10 mouse cellular contexts compared by ENCODE assay signal in genomic region chr19:57357811-57358210, GRCm38 (mm10). TPM values are rescaled to one million over a fixed set of nuclear protein-coding genes. Genes with fewer than 3 reads are reported as not detected.
A peak's percentile ranks its signal among the peaks of the same experiment; 100 is the strongest.
DNase-seq lines count a peak whose midpoint lies in the region; ATAC-seq and TF ChIP-seq lines count a peak whose summit lies in the region.
"Had no signal": no experiment of that assay in that cellular context is flagged by ENCODE, and none has a peak within 500 bp of the region (broad histone marks: within the 10 kb centered on the region; RNA-seq: fewer than 3 reads in every experiment).

No protein-coding gene starts in this region.

- intact Hi-C loops in left cerebral cortex, adult 2 months (cut with DNase I) = no loop called here
- intact Hi-C loops in left cerebral cortex, postnatal 25 days (cut with DNase I) = no loop called here

- no peak overlapping the region for H3K9ac ChIP-seq in forebrain, postnatal 0 days
- no peak overlapping the region for H3K9ac ChIP-seq in forebrain, embryonic 15.5 days (replicated peaks)
- peak overlapping the region; percentile 58 for H3K9ac ChIP-seq in liver, embryonic 16.5 days (ENCODE audit: low read depth, low read length)

- H3K36me3 ChIP-seq in forebrain, postnatal 0 days (ENCODE audit: insufficient read depth) = no peaks in the 10 kb centered on the region
- H3K36me3 ChIP-seq in forebrain, embryonic 15.5 days = no peaks in the 10 kb centered on the region
- no peaks in the 10 kb centered on the region for H3K36me3 ChIP-seq in liver, embryonic 16.5 days (ENCODE audit: control insufficient read depth, insufficient read depth)

- H3K9me3 ChIP-seq in forebrain, postnatal 0 days (ENCODE audit: low read length) = no peaks in the 10 kb centered on the region
- H3K9me3 ChIP-seq in forebrain, embryonic 15.5 days = no peaks in the 10 kb centered on the region
- no peaks in the 10 kb centered on the region for H3K9me3 ChIP-seq in liver, embryonic 16.5 days (replicated peaks; ENCODE audit: control insufficient read depth, low read length)

- no peak for ATAC-seq in forebrain, postnatal 0 days
- ATAC-seq in forebrain, embryonic 15.5 days (replicated peaks) = no peak
- ATAC-seq in liver, embryonic 16.5 days (ENCODE audit: low read depth) = no peak
- ATAC-seq: hindbrain, embryonic 16.5 days had no signal

- WGBS in forebrain, postnatal 0 days = 89% methylated on average over 5 of the region's 5 CpGs
- WGBS in forebrain, embryonic 15.5 days = 90% methylated on average over 5 of the region's 5 CpGs
- WGBS in liver, embryonic 16.5 days (ENCODE audit: insufficient replicate concordance) = 74% methylated on average over 5 of the region's 5 CpGs

- peak overlapping the region; percentile 35; the same call in 1 of the 2 replicates for H3K27ac ChIP-seq in forebrain, postnatal 0 days (ENCODE audit: low read depth, low read length)
- no peak overlapping the region for H3K27ac ChIP-seq in forebrain, embryonic 15.5 days (replicated peaks)
- peak overlapping the region; percentile 48; the same call in 1 of the 2 replicates for H3K27ac ChIP-seq in left cerebral cortex, adult 2 months
- peak overlapping the region; percentile 51 for H3K27ac ChIP-seq in liver, embryonic 16.5 days (ENCODE audit: low read length)

- no peak overlapping the region for H3K4me2 ChIP-seq in forebrain, postnatal 0 days (ENCODE audit: low read depth)
- no peak overlapping the region for H3K4me2 ChIP-seq in forebrain, embryonic 15.5 days (replicated peaks)
- peak overlapping the region; percentile 94 for H3K4me2 ChIP-seq in liver, embryonic 16.5 days (ENCODE audit: low read depth, low read length)

- peaks cover 11% of the 10 kb centered on the region; the same call in 1 of the 2 replicates for H3K4me1 ChIP-seq in forebrain, postnatal 0 days (ENCODE audit: insufficient read depth)
- H3K4me1 ChIP-seq in forebrain, embryonic 15.5 days = peaks cover 22% of the 10 kb centered on the region
- H3K4me1 ChIP-seq in liver, embryonic 16.5 days (ENCODE audit: control insufficient read depth, low read depth, low read length) = peaks cover 53% of the 10 kb centered on the region

- H3K27me3 ChIP-seq in forebrain, postnatal 0 days (ENCODE audit: insufficient read depth, low read length) = no peaks in the 10 kb centered on the region
- H3K27me3 ChIP-seq in forebrain, embryonic 15.5 days = no peaks in the 10 kb centered on the region
- no peaks in the 10 kb centered on the region for H3K27me3 ChIP-seq in liver, embryonic 16.5 days (ENCODE audit: control insufficient read depth, insufficient read depth, low read depth, low read length)

- no peak for TF ChIP-seq CTCF in forebrain, postnatal 0 days (IDR thresholded peaks at IDR 0.05; ENCODE audit: low read depth)
- TF ChIP-seq CTCF in left cerebral cortex, adult 2 months (IDR thresholded peaks at IDR 0.05) = no peak

- H3K4me3 ChIP-seq in forebrain, postnatal 0 days (ENCODE audit: low read depth, low read length) = no peak overlapping the region
- H3K4me3 ChIP-seq in forebrain, embryonic 15.5 days = no peak overlapping the region
- H3K4me3 ChIP-seq in left cerebral cortex, adult 2 months = peak overlapping the region; percentile 32
- peak overlapping the region; percentile 98 for H3K4me3 ChIP-seq in liver, embryonic 16.5 days (ENCODE audit: low read depth, low read length)
- H3K4me3 ChIP-seq: myocyte had no signal

- no peak for DNase-seq in forebrain, postnatal 0 days
- no peak for DNase-seq in left cerebral cortex, adult 2 months (ENCODE audit: extremely low spot score in 1 of 2, low spot score in 2 of 2)
- no peak for DNase-seq in left cerebral cortex, postnatal 25 days (ENCODE audit: low spot score in 2 of 2)
- DNase-seq in ZHBTc4 (ENCODE audit: low read depth, low spot score) = peak; percentile 34
- DNase-seq in layer of hippocampus, postnatal 10 days (ENCODE audit: low spot score in 2 of 2) = no peak
- no peak for DNase-seq in cerebellum, adult 11-12 months

RNA-seq across cellular contexts. Expression of gene Fam160b1, which starts 2.7 kb away (rescaled TPM):
- 19.7 and 23.0 TPM in 2 replicates for total RNA-seq in forebrain, postnatal 0 days (2014; rRNA removed)
- polyA plus RNA-seq in forebrain, postnatal 0 days (2015; fragmentation: Nextera tagmentation; extraction: Ambion mirVana) = 9.0 and 10.8 TPM in 2 replicates
- 13.8 and 15.7 TPM in 2 replicates for polyA plus RNA-seq in forebrain, embryonic 15.5 days (2015; fragmentation: Nextera tagmentation; extraction: Ambion mirVana)
- 10 to 100 TPM; 24.2 to 27.1 TPM for total RNA-seq in left cerebral cortex, adult 2 months (2021)
- 10 to 100 TPM; 23.3 to 24.0 TPM for total RNA-seq in left cerebral cortex, postnatal 25 days (2021)
- 5.6 and 7.2 TPM in 2 replicates for polyA plus RNA-seq in liver, embryonic 16.5 days (2015; fragmentation: Nextera tagmentation; extraction: Ambion mirVana)
- 10 to 100 TPM; 21.5 to 23.1 TPM for total RNA-seq in layer of hippocampus, postnatal 10 days (2021)

RNA-seq across cellular contexts. Expression of gene Ablim1, which starts 43.1 kb away (rescaled TPM):
- 76.9 and 78.5 TPM in 2 replicates for total RNA-seq in forebrain, postnatal 0 days (2014; rRNA removed)
- polyA plus RNA-seq in forebrain, postnatal 0 days (2015; fragmentation: Nextera tagmentation; extraction: Ambion mirVana) = 46.2 and 47.8 TPM in 2 replicates
- 37.8 TPM in 2 replicates for polyA plus RNA-seq in forebrain, embryonic 15.5 days (2015; fragmentation: Nextera tagmentation; extraction: Ambion mirVana)
- 100 to 1,000 TPM; 118 to 124 TPM for total RNA-seq in left cerebral cortex, adult 2 months (2021)
- total RNA-seq in left cerebral cortex, postnatal 25 days (2021) = 100 to 1,000 TPM; 106 to 113 TPM
- 9.0 and 12.4 TPM in 2 replicates for polyA plus RNA-seq in liver, embryonic 16.5 days (2015; fragmentation: Nextera tagmentation; extraction: Ambion mirVana)
- total RNA-seq in layer of hippocampus, postnatal 10 days (2021) = 10 to 100 TPM; 81.9 to 87.6 TPM

Comparison
In these comparisons a context has a peak if more than half of its experiments do, and no peak if none do; other contexts are left out.
1. H3K4me3 ChIP-seq: peak in left cerebral cortex, adult 2 months (single experiment) and liver, embryonic 16.5 days (single experiment); none in forebrain, postnatal 0 days (single experiment) and forebrain, embryonic 15.5 days (single experiment).